Mouse (Mus musculus): Measurements from ENCODE around the gene Gm436.

Gene Gm436

GRCm38 (mm10) chr4:144686268-144686667 lies at the start of gene Gm436:
Gm436 (minus strand) TSS chr4:144686368.
- DNase-seq (ENCODE audit: low read depth, low spot score): no peak

- DNase-seq (ENCODE audit: low read depth, low spot score): no peak
Observed at GRCm38 (mm10) chr4:144721304-144721703, 35.1 kb upstream of the Gm436 start, which contains the start of gene Gm13178. Gm13178 (minus strand) TSS chr4:144721404.

GRCm38 (mm10) chr4:144719691-144720090 lies 33.5 kb upstream of the Gm436 start:
- DNase-seq (ENCODE audit: low read depth, low spot score): no peak

GRCm38 (mm10) chr4:144718288-144718687 lies 32.1 kb upstream of the Gm436 start:
- DNase-seq (ENCODE audit: low read depth, low spot score): no peak

- no peak for DNase-seq (ENCODE audit: low read depth, low spot score)
Observed at GRCm38 (mm10) chr4:144638263-144638662, 47.9 kb downstream of the Gm436 start.
